Comparison of ENCODE assay signal across 7 mouse cellular contexts in genomic region chr6:31596346-31597135, GRCm38 (mm10). TPM values are rescaled to one million over a fixed set of nuclear protein-coding genes. Genes with fewer than 3 reads are reported as not detected.
DNase-seq lines count a peak whose midpoint lies in the region; ATAC-seq and TF ChIP-seq lines count a peak whose summit lies in the region.

No protein-coding gene starts in this region.

- peak overlapping the region; percentile 24 for H3K4me2 ChIP-seq in forebrain, embryonic 11.5 days (ENCODE audit: low read depth, low read length, severe bottlenecking)
- H3K4me2 ChIP-seq in stomach, embryonic 14.5 days (replicated peaks; ENCODE audit: low read depth, low read length) = no peak overlapping the region

- no peaks in the 10 kb centered on the region for H3K9me3 ChIP-seq in forebrain, embryonic 11.5 days (ENCODE audit: control insufficient read depth, low read length)
- no peaks in the 10 kb centered on the region for H3K9me3 ChIP-seq in stomach, embryonic 14.5 days (ENCODE audit: control insufficient read depth, low read depth, low read length)

- 0 out of 2 replicates have a peak, but pooled peaks have one; percentile 24 for TF ChIP-seq POLR2A in cortical plate, adult 2 months (IDR thresholded peaks at IDR 0.05; ENCODE audit: extremely low read depth, insufficient read depth, low read length)

- no peak overlapping the region for H3K4me3 ChIP-seq in cortical plate, adult 2 months (ENCODE audit: insufficient read depth, low read length)
- no peak overlapping the region for H3K4me3 ChIP-seq in forebrain, embryonic 11.5 days (ENCODE audit: low read depth, low read length)
- no peak overlapping the region for H3K4me3 ChIP-seq in stomach, embryonic 14.5 days (ENCODE audit: low read depth, low read length)

- no peaks in the 10 kb centered on the region for H3K27me3 ChIP-seq in forebrain, embryonic 11.5 days (ENCODE audit: control insufficient read depth, insufficient read depth, low read length)
- H3K27me3 ChIP-seq in stomach, embryonic 14.5 days (ENCODE audit: control insufficient read depth, insufficient read depth, low read length) = no peaks in the 10 kb centered on the region

- H3K27ac ChIP-seq in cortical plate, adult 2 months (ENCODE audit: insufficient read depth, low read length) = peak overlapping the region; percentile 62
- H3K27ac ChIP-seq in forebrain, embryonic 11.5 days (ENCODE audit: low read depth, low read length) = peak overlapping the region; percentile 96
- peak overlapping the region; percentile 39 for H3K27ac ChIP-seq in stomach, embryonic 14.5 days (ENCODE audit: low read length)

- ATAC-seq in forebrain, embryonic 11.5 days (replicated peaks; ENCODE audit: low FRiP score) = peak; percentile 93
- ATAC-seq in stomach, embryonic 14.5 days (ENCODE audit: insufficient number of reproducible peaks, insufficient read depth, low FRiP score, low read depth) = peak; percentile 72

- no peaks in the 10 kb centered on the region for H3K36me3 ChIP-seq in forebrain, embryonic 11.5 days (ENCODE audit: control insufficient read depth, insufficient read depth, low read length)
- H3K36me3 ChIP-seq in stomach, embryonic 14.5 days (ENCODE audit: control insufficient read depth, insufficient read depth, low read length) = no peaks in the 10 kb centered on the region

- no peak for TF ChIP-seq CTCF in cortical plate, adult 2 months (IDR thresholded peaks at IDR 0.05; ENCODE audit: extremely low read depth, insufficient read depth, low read length)

- H3K9ac ChIP-seq in forebrain, embryonic 11.5 days (ENCODE audit: low read length) = peak overlapping the region; percentile 53
- no peak overlapping the region for H3K9ac ChIP-seq in stomach, embryonic 14.5 days (replicated peaks; ENCODE audit: low read depth, low read length)

- H3K4me1 ChIP-seq in cortical plate, adult 2 months (ENCODE audit: control insufficient read depth, insufficient read depth, low read length) = peaks cover 7% of the 10 kb centered on the region
- peaks cover 28% of the 10 kb centered on the region for H3K4me1 ChIP-seq in forebrain, embryonic 11.5 days (replicated peaks; ENCODE audit: control insufficient read depth, insufficient read depth, low read length)
- H3K4me1 ChIP-seq in stomach, embryonic 14.5 days (ENCODE audit: control insufficient read depth, insufficient read depth, low read length) = peaks cover 18% of the 10 kb centered on the region

- intact Hi-C loops in heart, postnatal 14 days (cut with DNase I) = no loop called here

- peak; percentile 86 for DNase-seq in forebrain, embryonic 11.5 days (ENCODE audit: low spot score)
- peak; percentile 51 to 59 for DNase-seq in heart, postnatal 14 days
- DNase-seq in layer of hippocampus, adult 8-10 months (ENCODE audit: low spot score in 2 of 2) = peak; percentile 44 to 62
- peak; percentile 46 for DNase-seq in lung, postnatal 25 days (ENCODE audit: low spot score)
- DNase-seq in adrenal gland, adult 18-20 months (ENCODE audit: low spot score in 2 of 2) = no peak

- WGBS in forebrain, embryonic 11.5 days = 10% methylated on average over 20 of the region's 20 CpGs
- WGBS in stomach, embryonic 14.5 days = 14% methylated on average over 20 of the region's 20 CpGs

RNA-seq across cellular contexts. Expression of gene Podxl, which starts 32.8 kb away (rescaled TPM):
- 21.7 and 24.2 TPM in 2 replicates for polyA plus RNA-seq in cortical plate, adult 2 months (2012; rRNA removed)
- polyA plus RNA-seq in forebrain, embryonic 11.5 days (2014; fragmentation: Nextera tagmentation; extraction: Ambion mirVana) = 11.7 and 13.7 TPM in 2 replicates
- total RNA-seq in heart, postnatal 14 days (2021) = 10 to 100 TPM; 87.5 to 88.3 TPM
- 10 to 100 TPM; 17.8 to 20.8 (median 18.8) TPM for total RNA-seq in layer of hippocampus, adult 8-10 months (2022)
- 20.8 and 23.6 TPM in 2 replicates for polyA plus RNA-seq in stomach, embryonic 14.5 days (2014; fragmentation: Nextera tagmentation; extraction: Ambion mirVana)
- 10 to 100 TPM; 45.0 to 50.0 TPM for total RNA-seq in adrenal gland, adult 18-20 months (2021)

Comparison
In these comparisons a context has a peak if more than half of its experiments do, and no peak if none do; other contexts are left out.
1. H3K27ac ChIP-seq: peak in every context shown above with its lines; median percentile 96 in forebrain, embryonic 11.5 days; 62 in cortical plate, adult 2 months; 39 in stomach, embryonic 14.5 days.
2. DNase-seq: peak in forebrain, embryonic 11.5 days (single experiment), heart, postnatal 14 days (2 of 2), layer of hippocampus, adult 8-10 months (2 of 2) and lung, postnatal 25 days (single experiment); none in adrenal gland, adult 18-20 months (0 of 2).